Mouse (Mus musculus) spleen, adult 2 months (tissue): Measurements from ENCODE around the gene Kidins220. TPM values are rescaled to one million over a fixed set of nuclear protein-coding genes. Genes with fewer than 3 reads are reported as not detected.

Experiments used
- DNase-seq, 2 experiments: peaks; one replicate each; pipeline versions ENCODE4 v3.0.0 to v3.0.0-alpha.2; 2012 to 2021; ENCODE audit warnings: low spot score in 2 of 2, low read depth in 1 of 2
- H3K27ac ChIP-seq: fragments of 200-500 bp; 2 replicates; pipeline ENCODE4 v1.5.1; 2012; ENCODE audit warnings: low read length, inconsistent platforms; ENCODE audit not compliant: insufficient read depth
- H3K27me3 ChIP-seq: fragments of 200-500 bp; 2 replicates; pipeline ENCODE4 v1.6.1; 2012; ENCODE audit warnings: mild to moderate bottlenecking, moderate library complexity, low read length, inconsistent platforms; ENCODE audit not compliant: control insufficient read depth, insufficient read depth
- H3K36me3 ChIP-seq: fragments of 200-500 bp; 2 replicates; pipeline ENCODE4 v1.6.1; 2012; ENCODE audit warnings: mild to moderate bottlenecking, low read length, inconsistent platforms; ENCODE audit not compliant: control insufficient read depth, insufficient read depth
- H3K4me1 ChIP-seq: fragments of 200-500 bp; 2 replicates; pipeline ENCODE4 v1.6.1; 2011; ENCODE audit warnings: inconsistent platforms; ENCODE audit not compliant: control insufficient read depth, insufficient read depth, insufficient read length
- H3K4me3 ChIP-seq: fragments of 200-500 bp; 2 replicates; pipeline ENCODE4 v1.5.1; 2011; ENCODE audit warnings: mild to moderate bottlenecking, inconsistent platforms; ENCODE audit not compliant: insufficient read depth, insufficient read length; ENCODE audit errors: extremely low read depth
- CTCF ChIP-seq: fragments of 200-500 bp; IDR thresholded peaks from 2 replicates; pipeline ENCODE4 v1.5.1; 2011; ENCODE audit warnings: mild to moderate bottlenecking, inconsistent platforms; ENCODE audit not compliant: insufficient read depth, insufficient read length, insufficient replicate concordance; ENCODE audit errors: extremely low read depth
- POLR2A ChIP-seq: fragments of 200-500 bp; IDR thresholded peaks from 2 replicates; pipeline ENCODE4 v1.6.1; 2011; ENCODE audit warnings: low read depth, low read length, inconsistent platforms
- WGBS: fragments of 180-500 bp; shearing (Covaris S2); methylation state at CpG from one replicate; pipeline ENCODE4 v1.1.7; 2018; 5-methylcytosine and 5-hydroxymethylcytosine counted together
- polyA plus RNA-seq: library from polyadenylated mRNA; depleted of rRNA; stranded (reverse); fragments of >200 nt; gene quantifications from 2 replicates; pipeline ENCODE4 v1.2.3, GENCODE M21; 2012

The Kidins220 gene
- polyA plus RNA-seq, 1 experiment = 22.2 TPM

DNA sequence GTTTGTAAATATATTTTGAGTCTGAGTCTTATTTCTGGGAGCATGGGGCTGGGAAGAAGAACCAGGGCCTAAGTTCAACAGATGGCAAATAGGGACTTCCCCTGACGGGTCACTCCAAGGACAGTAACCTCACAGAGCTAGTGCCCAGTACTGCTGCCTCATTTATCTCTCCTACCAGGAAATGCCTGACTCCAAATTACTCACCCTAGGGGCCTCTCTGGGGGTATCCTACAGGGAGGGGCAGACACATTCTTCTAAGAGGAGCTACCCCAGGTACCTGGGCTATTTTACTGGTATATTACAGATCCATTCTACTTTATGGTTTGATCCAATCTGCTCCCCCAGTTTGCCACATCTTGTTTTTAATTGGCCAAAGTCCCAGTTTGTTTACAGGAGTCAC lies 114.7 kb downstream of the Kidins220 start:
- TF ChIP-seq POLR2A (no peak), CTCF (no peak)
- H3K36me3 ChIP-seq = no peaks in the 10 kb centered on the region
- 93% methylated on average over 1 of the region's 1 CpGs for WGBS
- no peak for DNase-seq
- H3K4me3 ChIP-seq = no peak overlapping the region
- no peak overlapping the region for H3K27ac ChIP-seq
- peaks cover 3% of the 10 kb centered on the region; the same call in 1 of the 2 replicates for H3K4me1 ChIP-seq
- H3K27me3 ChIP-seq = no peaks in the 10 kb centered on the region

DNA sequence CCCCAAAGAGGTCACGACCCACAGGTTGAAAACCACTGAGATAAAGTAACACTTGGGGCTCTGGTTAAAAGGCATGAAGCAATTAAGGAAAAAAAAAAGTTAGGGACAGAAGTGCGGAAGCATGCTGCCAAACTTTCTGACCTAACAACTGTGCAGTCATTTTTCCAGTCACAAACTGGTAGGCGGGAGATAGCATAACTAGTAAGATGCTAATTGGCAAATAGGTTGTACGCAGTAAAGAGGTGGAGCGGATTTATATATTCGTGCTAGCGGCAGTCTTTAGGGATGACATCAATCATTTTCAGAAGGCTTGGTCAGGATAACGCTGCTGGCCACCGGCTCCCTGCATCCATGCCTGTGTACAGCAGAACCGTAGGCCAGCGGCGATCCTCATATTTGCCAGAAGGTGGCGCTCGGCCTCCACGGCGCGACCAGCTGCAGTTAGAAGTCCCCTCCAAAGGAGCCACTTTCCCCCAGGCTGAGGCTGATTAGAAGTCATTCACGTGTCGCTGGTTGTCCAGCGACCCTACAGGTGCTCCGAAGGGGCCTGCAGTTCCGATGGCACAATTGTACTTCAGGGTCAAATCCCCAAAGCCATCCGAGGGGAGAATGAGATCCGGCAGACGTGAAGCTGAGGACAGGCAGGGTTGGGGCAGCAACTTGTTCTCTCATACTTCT lies 117.4 kb downstream of the Kidins220 start:
- DNase-seq = peak; percentile 51 to 81
- no peaks in the 10 kb centered on the region for H3K27me3 ChIP-seq
- TF ChIP-seq POLR2A (no peak), CTCF (peak; percentile 100)
- H3K27ac ChIP-seq = no peak overlapping the region
- no peaks in the 10 kb centered on the region for H3K36me3 ChIP-seq
- H3K4me1 ChIP-seq = peaks cover 3% of the 10 kb centered on the region; the same call in 1 of the 2 replicates
- peak overlapping the region; percentile 44; the same call in 1 of the 2 replicates for H3K4me3 ChIP-seq
- WGBS = 12% methylated on average over 25 of the region's 25 CpGs

DNA sequence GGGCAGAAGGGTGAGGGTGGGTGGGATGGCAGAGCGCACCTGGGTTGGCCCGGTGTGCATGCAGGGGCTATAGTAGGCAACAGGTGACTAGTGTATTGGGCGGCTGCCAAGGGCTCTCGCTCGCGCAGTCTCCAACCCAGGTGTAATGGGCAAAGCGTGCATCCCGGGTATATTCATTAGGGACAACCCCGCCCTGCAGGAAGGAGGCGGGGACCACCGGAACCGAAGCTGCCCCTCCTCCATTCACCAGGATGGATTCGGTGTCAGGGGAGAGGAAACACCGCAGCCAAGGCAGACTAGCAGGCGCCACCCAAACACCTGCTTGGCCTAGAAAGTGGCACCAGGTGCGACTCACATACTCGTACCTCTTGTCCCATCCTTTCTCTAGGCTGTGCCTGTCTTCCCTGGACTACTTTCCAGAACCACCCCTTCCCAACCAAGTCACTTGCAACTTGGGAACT lies 118.1 kb downstream of the Kidins220 start:
- WGBS = 24% methylated on average over 17 of the region's 17 CpGs

DNA sequence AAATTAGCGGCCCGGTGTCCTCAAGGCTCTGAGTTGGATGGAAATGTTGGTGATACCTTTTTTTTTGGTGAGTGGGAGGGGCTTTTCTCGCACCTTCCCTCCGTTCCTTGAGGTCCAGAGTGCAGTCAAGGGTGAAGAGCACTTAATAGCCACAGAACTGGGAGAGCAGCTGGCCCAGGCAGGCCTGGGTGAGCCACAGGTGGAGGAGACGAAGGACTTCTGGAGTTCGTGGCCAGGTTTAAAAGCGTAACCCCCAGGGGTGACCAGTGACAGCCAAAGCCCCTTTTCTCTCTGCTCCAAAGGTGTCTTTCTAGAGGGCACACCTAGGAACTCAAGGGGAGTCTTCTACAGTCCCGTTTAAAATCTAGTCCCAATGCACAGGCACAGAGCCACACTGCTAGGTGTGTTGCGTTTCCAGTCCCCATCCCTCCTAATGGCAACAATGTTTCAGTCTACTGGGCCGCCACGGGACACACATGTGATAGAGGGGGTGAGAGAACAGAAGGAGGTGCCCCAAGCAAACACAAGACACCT lies 118.6 kb downstream of the Kidins220 start:
- no peak for TF ChIP-seq POLR2A
- TF ChIP-seq CTCF = no peak
- Histone ChIP-seq H3K36me3 (no peaks in the 10 kb centered on the region), H3K4me1 (peaks cover 9% of the 10 kb centered on the region; the same call in 1 of the 2 replicates), H3K27me3 (peaks cover 1% of the 10 kb centered on the region; the same call in 1 of the 2 replicates), H3K4me3 (peak overlapping the region; percentile 24), H3K27ac (peak overlapping the region; percentile 11; the same call in 1 of the 2 replicates)
- 71% methylated on average over 11 of the region's 11 CpGs for WGBS
- no peak for DNase-seq

More for the DNA sequence above, 118.1 kb downstream of the Kidins220 start:
- Histone ChIP-seq H3K27ac (no peak overlapping the region), H3K4me3 (peak overlapping the region; percentile 44; the same call in 1 of the 2 replicates), H3K27me3 (no peaks in the 10 kb centered on the region), H3K4me1 (peaks cover 5% of the 10 kb centered on the region; the same call in 1 of the 2 replicates), H3K36me3 (no peaks in the 10 kb centered on the region)
- TF ChIP-seq POLR2A = no peak
- no peak for TF ChIP-seq CTCF
- peak in 1 of 2 experiments; percentile 18 for DNase-seq

DNA sequence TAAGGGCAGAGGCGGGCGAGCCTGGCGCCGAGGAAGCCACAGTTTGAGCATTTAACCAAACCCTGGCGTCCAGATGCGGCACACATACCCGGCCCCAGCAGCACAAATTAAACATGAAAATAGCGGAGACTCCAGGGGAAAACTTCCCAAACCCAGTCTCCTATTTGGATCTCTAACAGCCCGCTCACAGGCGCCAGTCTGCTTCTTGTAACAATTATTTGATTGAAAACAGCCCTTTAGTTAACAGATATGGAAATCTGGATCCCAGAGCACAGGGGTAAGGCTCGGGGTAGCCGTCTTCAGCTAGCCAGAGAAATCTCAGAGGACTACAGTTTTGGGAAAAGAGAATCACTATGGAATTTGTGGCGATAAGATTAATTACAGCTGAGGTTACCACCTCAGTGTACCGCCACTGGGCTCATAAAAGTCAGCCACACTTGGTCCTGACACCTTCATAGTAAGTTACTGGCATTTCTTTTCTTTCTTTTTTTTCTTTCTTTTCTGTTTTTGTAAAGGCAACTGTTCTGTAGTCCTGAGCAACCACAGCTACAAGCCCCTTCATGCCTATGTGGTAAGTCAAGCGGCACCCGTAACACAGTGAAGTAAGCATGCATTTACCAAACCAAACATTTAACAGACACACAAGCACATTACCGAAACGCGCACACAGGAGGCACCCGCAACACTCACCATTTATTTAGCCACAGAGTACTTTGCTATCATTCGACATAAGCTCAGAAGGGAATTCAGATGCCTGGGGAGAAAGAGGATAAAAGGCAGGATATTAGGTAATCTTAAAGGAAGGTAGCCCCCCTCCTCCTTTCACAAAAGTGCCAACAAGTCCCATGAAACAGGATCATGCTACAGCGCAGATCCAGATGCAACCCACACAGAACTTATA lies 120.1 kb downstream of the Kidins220 start:
- Histone ChIP-seq H3K36me3 (no peaks in the 10 kb centered on the region), H3K4me3 (peak overlapping the region; percentile 70), H3K27ac (peak overlapping the region; percentile 55), H3K27me3 (peaks cover 8% of the 10 kb centered on the region), H3K4me1 (peaks cover 14% of the 10 kb centered on the region)
- DNase-seq = no peak
- WGBS = 9% methylated on average over 22 of the region's 22 CpGs
- TF ChIP-seq CTCF (no peak), POLR2A (no peak)

DNA sequence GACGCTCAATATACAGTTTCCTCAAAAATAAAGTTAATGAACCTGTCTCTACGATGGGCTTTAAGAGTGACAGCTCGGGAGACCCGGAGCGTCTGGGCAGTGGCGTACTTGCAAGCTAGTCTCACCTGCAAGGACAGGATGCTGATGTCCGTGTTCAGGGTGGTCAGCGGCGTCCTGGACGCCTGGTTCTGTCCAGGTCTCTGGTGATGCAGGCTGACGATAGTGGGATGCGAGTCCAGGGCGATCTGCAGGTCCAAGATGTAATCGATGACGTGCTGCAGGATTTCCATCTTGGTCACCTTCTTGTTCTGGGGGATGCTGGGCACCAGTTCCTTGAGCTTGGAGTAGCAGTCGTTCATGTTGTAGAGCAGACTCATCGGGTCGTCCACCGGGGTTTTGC lies 120.8 kb downstream of the Kidins220 start:
- TF ChIP-seq CTCF (no peak), POLR2A (no peak)
- Histone ChIP-seq H3K27me3 (peaks cover 9% of the 10 kb centered on the region), H3K27ac (peak overlapping the region; percentile 55)

More for the DNA sequence above, 120.8 kb downstream of the Kidins220 start:
- 1% methylated on average over 19 of the region's 19 CpGs for WGBS
- Histone ChIP-seq H3K36me3 (no peaks in the 10 kb centered on the region), H3K4me3 (peak overlapping the region; percentile 70), H3K4me1 (peaks cover 16% of the 10 kb centered on the region)
- peak in 1 of 2 experiments; percentile 15 for DNase-seq
